Mouse (Mus musculus) heart, postnatal 36 days (tissue): ENCODE measurements around the gene Ube2f. TPM values are rescaled to one million over a fixed set of nuclear protein-coding genes. Genes with fewer than 3 reads are reported as not detected.

ENCODE experiments used
- DNase-seq, 2 experiments: peaks; one replicate each; pipeline ENCODE4 v3.0.0; 2021 to 2022
- intact Hi-C: fragments of 180-260 bp; cut with DNase I; formaldehyde crosslinking; loops from one replicate; pipeline ENCODE4 v1.15.1; 2025
- total RNA-seq, 2 experiments: library from RNA; stranded (reverse); gene quantifications; 2 replicates each; pipeline ENCODE4 v1.2.3; 2021

Gene Ube2f
- total RNA-seq, 2 experiments from 2014 or later: 45.1 to 50.0 TPM

GRCm38 (mm10) chr1:91289375-91289774 lies 39.3 kb downstream of the Ube2f start:
- intact Hi-C loops: no loop called here
- DNase-seq: no peak

GRCm38 (mm10) chr1:91292101-91292825 lies 42.2 kb downstream of the Ube2f start:
- intact Hi-C loops: no loop called here
- no peak for DNase-seq

- no peak for DNase-seq
- intact Hi-C loops: no loop called here
Measured at GRCm38 (mm10) chr1:91295544-91295943, 45.4 kb downstream of the Ube2f start.

- DNase-seq: peak; percentile 91 to 94
- intact Hi-C loops: loop anchor here (2.0 kb wide), 1 partner anchor 49 kb away; no protein-coding TSS in a partner anchor
Measured at GRCm38 (mm10) chr1:91297799-91298744, 48.0 kb downstream of the Ube2f start, which contains the start of gene Scly. Gene Scly, plus strand, starts transcription at chr1:91298338.

- peak in 1 of 2 experiments; percentile 6 for DNase-seq
- intact Hi-C loops: loop anchor here (2.0 kb wide), 1 partner anchor 50 kb away; no protein-coding TSS in a partner anchor
Measured at GRCm38 (mm10) chr1:91299026-91299706, 49.1 kb downstream of the Ube2f start.

GRCm38 (mm10) chr1:91299707-91300426 lies 49.8 kb downstream of the Ube2f start:
- peak; percentile 50 to 51 for DNase-seq
- intact Hi-C loops: loop anchor here (2.0 kb wide), 1 partner anchor 51 kb away; no protein-coding TSS in a partner anchor

- intact Hi-C loops: no loop called here
- DNase-seq: peak in 1 of 2 experiments; percentile 7
Measured at GRCm38 (mm10) chr1:91301206-91301920, 51.3 kb downstream of the Ube2f start.

GRCm38 (mm10) chr1:91302021-91302420 lies 51.9 kb downstream of the Ube2f start:
- intact Hi-C loops: no loop called here
- DNase-seq: no peak

- intact Hi-C loops: no loop called here
- DNase-seq: no peak
Measured at GRCm38 (mm10) chr1:91304621-91305020, 54.5 kb downstream of the Ube2f start.

GRCm38 (mm10) chr1:91309366-91310085 lies 59.4 kb downstream of the Ube2f start:
- intact Hi-C loops: loop anchor here (5.0 kb wide), 1 partner anchor 907 kb away; no protein-coding TSS in a partner anchor
- DNase-seq: no peak

- DNase-seq: no peak
- intact Hi-C loops: loop anchor here (5.0 kb wide), 1 partner anchor 910 kb away; no protein-coding TSS in a partner anchor
Measured at GRCm38 (mm10) chr1:91312273-91312672, 62.2 kb downstream of the Ube2f start.

- intact Hi-C loops: loop anchor here (5.0 kb wide), 1 partner anchor 911 kb away; no protein-coding TSS in a partner anchor
- peak; percentile 14 to 17 for DNase-seq
Measured at GRCm38 (mm10) chr1:91313251-91313650, 63.1 kb downstream of the Ube2f start.

GRCm38 (mm10) chr1:91317656-91318055 lies 67.6 kb downstream of the Ube2f start:
- DNase-seq: no peak
- intact Hi-C loops: no loop called here

- peak; percentile 7 to 14 for DNase-seq
- intact Hi-C loops: no loop called here
Measured at GRCm38 (mm10) chr1:91321760-91322438, 71.8 kb downstream of the Ube2f start, which contains the start of gene Espnl. Gene Espnl, plus strand, starts transcription at chr1:91322075.

- intact Hi-C loops: no loop called here
- no peak for DNase-seq
Measured at GRCm38 (mm10) chr1:91324646-91325045, 74.5 kb downstream of the Ube2f start.

GRCm38 (mm10) chr1:91325488-91326042 lies 75.5 kb downstream of the Ube2f start:
- DNase-seq: no peak
- intact Hi-C loops: no loop called here

- no peak for DNase-seq
Measured at GRCm38 (mm10) chr1:91332102-91332501, 82.0 kb downstream of the Ube2f start.

More at GRCm38 (mm10) chr1:91332102-91332501, 82.0 kb downstream of the Ube2f start:
- intact Hi-C loops: no loop called here
